Mouse (Mus musculus) spleen, adult 2 months (tissue): Measurements from ENCODE around the gene Clns1a.

Experiments
- CTCF ChIP-seq: fragments of 200-500 bp; IDR thresholded peaks from 2 replicates; pipeline ENCODE4 v1.5.1; 2011; ENCODE audit warnings: mild to moderate bottlenecking, inconsistent platforms; ENCODE audit not compliant: insufficient read depth, insufficient read length, insufficient replicate concordance; ENCODE audit errors: extremely low read depth
- POLR2A ChIP-seq: fragments of 200-500 bp; IDR thresholded peaks from 2 replicates; pipeline ENCODE4 v1.6.1; 2011; ENCODE audit warnings: low read depth, low read length, inconsistent platforms

- TF ChIP-seq CTCF (no peak), POLR2A (no peak)
These were observed 40.3 kb upstream of the Clns1a start for GRCm38 (mm10) chr7:97656144-97656543.
